Mouse (Mus musculus) erythroblast, adult 5-6 weeks (primary cell): ENCODE data around the gene B3gnt2. TPM values are rescaled to one million over a fixed set of nuclear protein-coding genes. Genes with fewer than 3 reads are reported as not detected.
"Not testable (repeated sequence)": the region's sequence is repeated elsewhere in the genome, so short reads cannot be mapped to it uniquely, and the experiment has no call there.

ENCODE experiments used
- ATAC-seq: replicated peaks from 2 replicates; pipeline ENCODE4 v1.8.0; 2016; ENCODE audit warnings: moderate number of reproducible peaks, mild to moderate bottlenecking, moderate TSS enrichment, inconsistent platforms; ENCODE audit not compliant: poor library complexity, low FRiP score, severe bottlenecking
- total RNA-seq, 2 experiments: library from RNA; stranded (forward) in 1 of 2; stranded (reverse) in 1 of 2; fragments of 150-400 nt in 1 of 2; fragments of 200-764, 138-1000 nt in 1 of 2; gene quantifications; 2 replicates each; pipeline versions ENCODE4 v1.2.3 to v1.2.4; 2015 to 2017; ENCODE audit warnings: low replicate concordance in 2 of 2

B3gnt2 gene
- total RNA-seq, 2 experiments from 2014 or later: 0.09 TPM; not detected in 1

DNA sequence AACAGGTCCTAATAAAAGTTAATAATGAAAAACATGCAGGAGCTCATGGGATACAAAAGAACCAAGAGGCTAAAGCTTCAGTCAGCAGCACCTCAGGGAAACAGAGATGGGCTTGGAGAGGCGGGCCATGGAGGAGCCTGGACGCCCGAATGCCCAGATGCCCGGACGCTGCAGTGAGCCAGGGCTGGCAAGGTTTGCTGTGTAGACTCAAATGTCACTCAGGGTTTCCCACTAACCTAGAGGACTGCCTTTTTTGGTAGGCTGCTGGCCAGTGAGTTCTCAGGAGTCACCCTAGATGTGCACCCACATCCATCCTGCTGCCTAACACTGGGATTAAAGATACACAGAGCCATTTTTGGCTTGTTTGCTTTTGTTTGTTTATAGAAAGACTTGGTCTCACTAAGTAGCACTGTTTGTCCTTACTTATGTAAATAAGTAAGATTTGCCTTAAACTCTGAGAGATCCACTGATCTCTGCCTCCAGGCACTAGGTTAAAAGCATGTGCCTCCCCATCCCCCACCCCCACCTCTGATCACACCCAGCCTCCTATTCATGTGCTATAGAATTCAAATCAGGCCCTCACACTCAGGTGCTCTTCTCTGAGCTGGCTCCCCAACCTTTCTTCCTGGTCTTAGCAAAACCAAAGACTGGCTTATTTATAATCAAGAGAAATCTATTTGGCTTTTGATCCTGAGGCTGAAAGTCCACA lies 117.0 kb downstream of the B3gnt2 start:
- no peak for ATAC-seq

DNA sequence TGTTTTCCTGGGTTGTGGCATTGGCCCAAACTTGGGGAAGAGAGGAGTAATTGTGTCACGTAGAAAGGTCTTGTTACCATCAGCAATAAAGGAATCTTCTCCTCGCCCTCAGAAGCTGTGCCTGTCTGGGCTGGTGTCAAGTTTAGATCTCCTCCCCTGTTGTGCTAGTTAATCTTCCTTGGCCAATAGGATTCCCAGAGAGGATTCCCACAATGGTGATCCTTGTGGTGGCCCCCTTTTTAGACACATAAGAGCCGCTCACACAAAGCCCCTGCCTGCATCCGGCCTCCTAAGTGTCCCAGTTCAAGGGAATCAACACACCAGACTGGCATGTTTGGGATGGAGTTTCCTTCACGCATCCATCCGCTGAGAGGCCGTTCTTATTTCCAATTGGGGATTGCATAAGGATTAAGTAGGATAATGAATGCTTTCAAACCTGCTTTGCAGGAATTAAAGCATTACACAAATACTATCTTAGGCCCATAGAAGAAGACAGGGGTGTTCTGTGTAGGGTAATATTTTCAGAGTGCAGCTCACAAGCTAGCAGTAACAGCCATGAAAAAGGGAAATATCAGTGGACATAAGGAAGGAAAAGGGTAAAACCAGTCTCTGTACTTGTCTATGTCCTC lies 118.6 kb downstream of the B3gnt2 start:
- ATAC-seq: no peak

DNA sequence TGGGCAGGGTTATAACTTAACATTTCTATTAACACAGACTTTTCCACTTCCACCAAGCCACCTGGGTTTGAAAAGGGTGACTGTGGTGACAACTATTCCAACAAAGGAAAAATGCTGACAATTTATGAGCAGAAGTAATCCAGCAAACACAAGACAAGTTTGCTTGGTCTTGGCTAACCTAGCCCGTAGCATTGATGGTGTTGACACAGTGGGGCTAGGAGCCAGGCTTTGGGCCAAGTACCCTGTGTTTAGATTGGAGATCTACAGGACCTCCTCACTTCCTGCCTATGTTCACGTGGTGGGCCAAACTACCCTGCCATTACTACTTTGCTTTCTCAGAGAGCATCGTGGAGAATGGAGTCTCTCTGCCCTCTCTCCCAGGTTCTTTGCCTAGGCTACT lies 119.3 kb downstream of the B3gnt2 start:
- no peak for ATAC-seq

GRCm38 (mm10) chr11:22739497-22740288 lies 121.1 kb downstream of the B3gnt2 start:
- no peak for ATAC-seq

GRCm38 (mm10) chr11:22736521-22737225 lies 124.1 kb downstream of the B3gnt2 start:
- no peak for ATAC-seq

- ATAC-seq: not testable (repeated sequence)
These were observed 125.6 kb downstream of the B3gnt2 start for GRCm38 (mm10) chr11:22735128-22735527.

DNA sequence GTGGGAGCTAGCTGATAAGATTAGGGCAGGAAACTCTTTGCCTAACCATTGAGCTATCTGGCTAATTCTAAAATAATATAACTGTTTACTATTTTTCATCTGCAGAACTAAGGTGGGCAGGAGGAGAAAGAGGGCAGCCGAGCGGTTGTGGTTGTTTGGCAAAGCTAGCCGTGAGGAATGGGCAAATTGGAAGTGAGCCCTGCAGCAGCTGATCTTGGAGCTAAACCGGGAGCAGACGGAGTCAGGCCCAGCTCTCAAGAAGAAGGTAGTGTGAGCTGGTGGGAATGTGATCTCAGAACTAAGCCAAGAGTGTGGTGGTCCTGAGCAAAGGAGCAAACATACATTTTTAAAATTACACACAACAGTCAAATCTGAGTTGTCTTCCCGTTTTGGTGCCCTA lies 126.8 kb downstream of the B3gnt2 start:
- ATAC-seq: no peak

GRCm38 (mm10) chr11:22732907-22733306 lies 127.9 kb downstream of the B3gnt2 start:
- ATAC-seq: no peak

- no peak for ATAC-seq
These were observed 137.7 kb downstream of the B3gnt2 start for GRCm38 (mm10) chr11:22723096-22723495.

DNA sequence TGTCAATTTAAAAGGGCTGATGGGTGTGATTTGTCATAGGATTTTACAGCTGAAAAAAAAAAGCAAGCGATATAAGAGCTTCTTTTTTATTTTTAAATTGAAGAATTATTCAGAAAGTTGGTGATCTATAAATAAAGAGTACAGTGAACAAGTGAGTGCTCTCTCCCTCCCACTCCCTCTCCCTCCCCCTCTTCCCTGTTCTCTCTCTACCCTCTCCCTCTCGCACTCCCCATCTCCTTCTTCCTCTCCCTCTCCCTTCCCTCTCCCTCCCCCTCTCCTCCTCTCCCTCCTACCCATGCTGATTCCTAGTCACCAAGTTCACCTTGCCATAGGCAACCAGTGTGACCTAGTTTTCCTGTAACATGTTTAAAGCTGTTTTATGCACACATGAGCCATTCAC lies 140.7 kb downstream of the B3gnt2 start:
- no peak for ATAC-seq

GRCm38 (mm10) chr11:22719570-22719969 lies 141.2 kb downstream of the B3gnt2 start:
- no peak for ATAC-seq

DNA sequence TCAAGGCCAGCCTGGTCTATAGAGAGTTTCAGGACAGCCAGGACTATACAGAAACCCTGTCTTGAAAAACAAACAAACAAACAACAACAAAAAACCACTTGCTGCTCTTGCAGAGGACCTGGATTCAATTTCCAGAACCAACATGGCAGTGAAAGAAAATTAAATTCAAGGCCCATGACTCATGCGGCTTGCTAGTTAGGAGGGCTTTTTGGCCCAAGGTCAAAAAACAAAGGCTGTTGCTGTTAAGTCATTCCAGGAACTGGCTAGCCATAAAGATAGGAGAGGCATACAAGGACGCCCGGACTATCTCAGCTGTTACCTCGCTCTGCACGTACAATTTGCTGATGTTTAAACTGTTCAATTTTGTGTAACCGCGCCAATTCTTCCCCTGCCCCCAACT lies 142.7 kb downstream of the B3gnt2 start:
- ATAC-seq: no peak

DNA sequence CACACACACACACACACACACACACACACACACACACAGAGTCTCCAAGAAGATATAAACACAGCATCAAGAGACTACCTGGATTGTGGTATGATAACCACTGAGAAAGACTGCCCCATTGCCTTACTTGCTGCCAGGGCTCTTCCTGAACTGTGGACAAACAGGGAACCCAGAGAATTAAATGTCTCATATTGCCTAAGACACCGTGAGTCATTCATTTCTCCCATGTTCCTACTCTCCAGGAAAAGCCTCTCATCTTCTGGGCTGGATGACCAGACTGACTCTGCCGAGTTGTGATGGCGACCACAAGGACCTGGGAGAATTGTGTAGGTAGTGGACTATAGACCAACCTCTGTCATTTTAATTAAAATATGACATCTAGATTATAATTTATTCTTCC lies 149.4 kb downstream of the B3gnt2 start:
- no peak for ATAC-seq

DNA sequence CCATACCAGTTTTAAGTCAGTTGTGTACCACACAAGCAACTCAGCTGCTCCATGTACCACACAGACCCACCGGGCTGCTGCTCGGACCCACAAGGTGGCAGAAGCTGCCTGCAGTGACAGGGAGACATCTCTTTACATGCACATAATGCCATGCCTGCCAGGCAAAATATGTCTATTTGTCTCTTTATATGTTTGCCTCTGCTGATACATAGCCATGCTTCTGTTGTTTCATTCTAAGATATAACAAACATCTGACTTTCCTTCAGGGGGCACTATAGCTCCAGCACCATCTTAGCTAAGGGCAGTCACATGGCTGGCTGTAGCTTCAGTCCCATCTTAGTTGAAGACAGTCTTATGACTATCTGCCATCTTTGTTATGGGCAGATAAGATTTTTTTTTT lies 150.2 kb downstream of the B3gnt2 start:
- ATAC-seq: no peak

Other genes with a start within 250 kb of the B3gnt2 start
- gene Zrsr1, start 111.0 kb upstream of the B3gnt2 start, total RNA-seq (2015; ENCODE audit: low replicate concordance): 103 and 104 TPM in 2 replicates
- 198 and 259 TPM in 2 replicates for gene Zrsr1, start 111.0 kb upstream of the B3gnt2 start, total RNA-seq (2017; ENCODE audit: low replicate concordance)
- 11.7 and 25.6 TPM in 2 replicates for gene Gm28048, start 121.1 kb upstream of the B3gnt2 start, total RNA-seq (2015; ENCODE audit: low replicate concordance)
- 9.3 and 14.2 TPM in 2 replicates for gene Gm28048, start 121.1 kb upstream of the B3gnt2 start, total RNA-seq (2017; ENCODE audit: low replicate concordance)
- gene Commd1, start 121.4 kb upstream of the B3gnt2 start, total RNA-seq (2015; ENCODE audit: low replicate concordance): 11.3 and 30.9 TPM in 2 replicates
- gene Commd1, start 121.4 kb upstream of the B3gnt2 start, total RNA-seq (2017; ENCODE audit: low replicate concordance): 26.3 and 36.5 TPM in 2 replicates
- gene Cct4, start 129.6 kb upstream of the B3gnt2 start, total RNA-seq (2015; ENCODE audit: low replicate concordance): 66.0 and 82.0 TPM in 2 replicates
- 46.6 and 49.6 TPM in 2 replicates for gene Cct4, start 129.6 kb upstream of the B3gnt2 start, total RNA-seq (2017; ENCODE audit: low replicate concordance)
- 2.3 TPM in 1 of 2 replicates, not detected in the other for gene Fam161a, start 146.6 kb upstream of the B3gnt2 start, total RNA-seq (2015; ENCODE audit: low replicate concordance)
- 2.4 and 9.3 TPM in 2 replicates for gene Fam161a, start 146.6 kb upstream of the B3gnt2 start, total RNA-seq (2017; ENCODE audit: low replicate concordance)